Mouse (Mus musculus) hindbrain, embryonic 16.5 days (tissue): ENCODE data around the gene Ung. TPM values are rescaled to one million over a fixed set of nuclear protein-coding genes. Genes with fewer than 3 reads are reported as not detected.

Experiments
- ATAC-seq: fragments of 200-750 bp; cut with Nextera tagmentation; 2 replicates; pipeline ENCODE4 v1.8.0; 2017; ENCODE audit warnings: moderate TSS enrichment, moderate library complexity
- H3K27ac ChIP-seq: fragments of 300-500 bp; sonication (generic); 2 replicates; pipeline ENCODE4 v1.5.1; 2014; ENCODE audit warnings: low read depth, mild to moderate bottlenecking, control low read depth, low read length, moderate library complexity
- H3K27me3 ChIP-seq: fragments of 300-500 bp; sonication (generic); replicated peaks from 2 replicates; pipeline ENCODE4 v1.6.1; 2014; ENCODE audit warnings: low read length; ENCODE audit not compliant: control insufficient read depth, insufficient read depth
- H3K36me3 ChIP-seq: fragments of 300-500 bp; sonication (generic); 2 replicates; pipeline ENCODE4 v1.6.1; 2014; ENCODE audit warnings: mild to moderate bottlenecking, low read length, moderate library complexity, mixed read lengths; ENCODE audit not compliant: control insufficient read depth, insufficient read depth
- H3K4me1 ChIP-seq: fragments of 300-500 bp; sonication (generic); 2 replicates; pipeline ENCODE4 v1.6.1; 2014; ENCODE audit warnings: low read depth, low read length; ENCODE audit not compliant: control insufficient read depth, insufficient read depth
- H3K4me2 ChIP-seq: fragments of 300-500 bp; sonication (generic); 2 replicates; pipeline ENCODE4 v1.6.1; 2014; ENCODE audit warnings: mild to moderate bottlenecking, low read length, control low read depth, moderate library complexity
- H3K4me3 ChIP-seq: fragments of 300-500 bp; sonication (generic); 2 replicates; pipeline ENCODE4 v1.5.1; 2014; ENCODE audit warnings: mild to moderate bottlenecking, low read length, control low read depth, moderate library complexity
- H3K9ac ChIP-seq: fragments of 300-500 bp; sonication (generic); 2 replicates; pipeline ENCODE4 v1.6.1; 2014; ENCODE audit warnings: low read depth, mild to moderate bottlenecking, control low read depth, low read length, moderate library complexity
- H3K9me3 ChIP-seq: fragments of 300-500 bp; sonication (generic); 2 replicates; pipeline ENCODE4 v1.6.1; 2014; ENCODE audit warnings: mild to moderate bottlenecking, low read length, moderate library complexity; ENCODE audit not compliant: control insufficient read depth
- WGBS: fragments of 180-500 bp; shearing (Covaris S2); extraction: QIAGEN DNeasy Blood & Tissue Kit; methylation state at CpG from one replicate; pipeline ENCODE4 v1.1.7; 2014; 5-methylcytosine and 5-hydroxymethylcytosine counted together
- polyA plus RNA-seq: library from polyadenylated mRNA; unstranded; fragments of >200 nt; fragmentation: Nextera tagmentation; extraction: Ambion mirVana; gene quantifications from 2 replicates; pipeline ENCODE4 v1.2.1, GENCODE M21; 2015

The Ung gene
- polyA plus RNA-seq, 1 experiment from 2014 or later = 12.1 TPM

- no peaks in the 10 kb centered on the region for H3K9me3 ChIP-seq
- WGBS = 80% methylated on average over 1 of the region's 1 CpGs
- H3K36me3 ChIP-seq = peaks cover 24% of the 10 kb centered on the region
- no peak overlapping the region for H3K27ac ChIP-seq
- no peak overlapping the region for H3K9ac ChIP-seq
- no peak overlapping the region for H3K4me2 ChIP-seq
- H3K4me1 ChIP-seq = peaks cover 15% of the 10 kb centered on the region
- H3K27me3 ChIP-seq = no peaks in the 10 kb centered on the region
- no peak for ATAC-seq
- no peak overlapping the region for H3K4me3 ChIP-seq
Measured at GRCm38 (mm10) chr5:114102807-114103206, 27.4 kb upstream of the Ung start.

DNA sequence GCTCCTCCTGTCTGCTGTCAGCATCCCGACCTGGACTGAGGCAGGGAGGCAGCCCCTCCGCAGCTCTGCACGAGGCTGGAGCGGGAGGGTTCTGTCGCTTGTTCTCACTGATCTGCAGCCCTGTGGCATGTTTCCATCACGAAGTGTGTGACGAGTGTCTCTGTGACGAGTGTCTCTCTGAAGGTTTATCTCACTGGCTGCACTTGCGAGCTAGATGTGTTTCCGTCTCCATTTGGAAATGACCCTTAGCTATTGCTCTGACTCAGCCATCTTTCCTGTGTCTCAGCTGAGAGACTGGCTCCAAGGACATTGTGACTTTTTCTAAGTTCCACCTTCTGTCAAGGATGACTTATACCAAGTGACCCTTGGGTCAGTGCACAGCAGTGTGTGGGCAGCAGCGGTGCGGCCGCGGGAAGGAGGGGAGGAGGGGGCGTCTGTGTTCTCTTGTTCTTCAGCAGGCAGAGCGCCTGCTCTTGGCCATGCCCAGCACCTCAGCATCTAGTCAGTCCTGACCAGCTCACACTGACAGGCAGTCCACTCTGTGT lies 23.7 kb upstream of the Ung start:
- WGBS = 76% methylated on average over 16 of the region's 16 CpGs

GRCm38 (mm10) chr5:114113334-114113733 lies 16.9 kb upstream of the Ung start:
- Histone ChIP-seq H3K4me1 (no peaks in the 10 kb centered on the region), H3K27ac (no peak overlapping the region), H3K27me3 (no peaks in the 10 kb centered on the region), H3K36me3 (peaks cover 45% of the 10 kb centered on the region), H3K9ac (no peak overlapping the region), H3K9me3 (no peaks in the 10 kb centered on the region; the same call in 1 of the 2 replicates), H3K4me3 (no peak overlapping the region), H3K4me2 (no peak overlapping the region)
- 85% methylated on average over 6 of the region's 6 CpGs for WGBS
- no peak for ATAC-seq

More for the DNA sequence above, 23.7 kb upstream of the Ung start:
- Histone ChIP-seq H3K27ac (no peak overlapping the region), H3K36me3 (peaks cover 56% of the 10 kb centered on the region), H3K4me3 (no peak overlapping the region), H3K9me3 (no peaks in the 10 kb centered on the region; the same call in 1 of the 2 replicates), H3K27me3 (no peaks in the 10 kb centered on the region), H3K4me1 (peaks cover 2% of the 10 kb centered on the region; the same call in 1 of the 2 replicates), H3K4me2 (no peak overlapping the region), H3K9ac (no peak overlapping the region)
- no peak for ATAC-seq

GRCm38 (mm10) chr5:114115030-114115429 lies 15.2 kb upstream of the Ung start:
- Histone ChIP-seq H3K36me3 (peaks cover 30% of the 10 kb centered on the region), H3K9me3 (no peaks in the 10 kb centered on the region), H3K27me3 (no peaks in the 10 kb centered on the region), H3K27ac (no peak overlapping the region), H3K4me3 (no peak overlapping the region), H3K4me1 (no peaks in the 10 kb centered on the region), H3K4me2 (no peak overlapping the region), H3K9ac (no peak overlapping the region)
- no peak for ATAC-seq
- WGBS = 87% methylated on average over 5 of the region's 5 CpGs

DNA sequence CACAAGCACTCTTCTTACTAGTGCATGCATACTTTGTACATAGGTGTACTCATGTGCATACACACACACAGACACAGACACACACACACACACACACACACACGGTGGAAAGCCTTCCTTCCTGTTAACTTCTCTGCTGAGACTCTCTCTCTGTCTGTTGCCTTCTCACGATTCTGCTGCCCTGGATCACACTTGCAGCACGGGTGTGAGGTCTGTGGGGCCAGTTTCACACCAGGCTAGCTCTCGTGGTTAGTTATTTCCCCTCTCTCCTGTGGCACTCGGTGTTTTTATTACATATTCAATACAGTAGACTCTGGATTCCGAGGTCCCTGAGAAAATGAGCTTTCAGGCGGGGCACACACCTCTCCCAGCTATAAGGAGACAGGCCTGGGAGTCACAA lies 13.6 kb upstream of the Ung start:
- Histone ChIP-seq H3K27me3 (no peaks in the 10 kb centered on the region), H3K9me3 (no peaks in the 10 kb centered on the region), H3K4me1 (no peaks in the 10 kb centered on the region), H3K4me2 (no peak overlapping the region), H3K27ac (no peak overlapping the region), H3K36me3 (peaks cover 31% of the 10 kb centered on the region), H3K4me3 (no peak overlapping the region), H3K9ac (no peak overlapping the region)
- no peak for ATAC-seq
- WGBS = 87% methylated on average over 7 of the region's 7 CpGs

- Histone ChIP-seq H3K9ac (no peak overlapping the region), H3K27ac (no peak overlapping the region), H3K9me3 (no peaks in the 10 kb centered on the region), H3K4me1 (no peaks in the 10 kb centered on the region), H3K4me3 (no peak overlapping the region), H3K27me3 (no peaks in the 10 kb centered on the region), H3K4me2 (no peak overlapping the region), H3K36me3 (peaks cover 42% of the 10 kb centered on the region)
- ATAC-seq = no peak
- 87% methylated on average over 4 of the region's 4 CpGs for WGBS
Measured at GRCm38 (mm10) chr5:114119806-114120205, 10.4 kb upstream of the Ung start.

DNA sequence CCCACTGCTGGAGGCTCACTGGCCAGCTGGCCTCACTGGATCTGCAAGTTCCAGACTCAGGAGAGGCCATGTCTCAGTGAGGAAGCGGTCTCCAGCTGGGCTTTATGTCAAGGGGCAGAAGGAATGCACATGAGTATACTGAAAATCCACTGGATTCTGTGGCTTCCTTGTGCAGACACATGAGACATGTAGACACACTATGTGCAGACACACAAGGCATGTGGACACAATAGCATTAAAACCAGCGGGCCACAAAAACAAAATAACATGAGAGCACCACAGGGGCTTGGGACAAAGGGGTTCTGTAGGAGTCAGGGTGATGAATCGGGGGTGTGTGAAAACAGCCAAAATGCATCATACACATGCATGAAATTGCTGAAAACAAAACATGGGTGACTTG lies 4.2 kb upstream of the Ung start:
- H3K27ac ChIP-seq = no peak overlapping the region
- no peaks in the 10 kb centered on the region for H3K27me3 ChIP-seq

DNA sequence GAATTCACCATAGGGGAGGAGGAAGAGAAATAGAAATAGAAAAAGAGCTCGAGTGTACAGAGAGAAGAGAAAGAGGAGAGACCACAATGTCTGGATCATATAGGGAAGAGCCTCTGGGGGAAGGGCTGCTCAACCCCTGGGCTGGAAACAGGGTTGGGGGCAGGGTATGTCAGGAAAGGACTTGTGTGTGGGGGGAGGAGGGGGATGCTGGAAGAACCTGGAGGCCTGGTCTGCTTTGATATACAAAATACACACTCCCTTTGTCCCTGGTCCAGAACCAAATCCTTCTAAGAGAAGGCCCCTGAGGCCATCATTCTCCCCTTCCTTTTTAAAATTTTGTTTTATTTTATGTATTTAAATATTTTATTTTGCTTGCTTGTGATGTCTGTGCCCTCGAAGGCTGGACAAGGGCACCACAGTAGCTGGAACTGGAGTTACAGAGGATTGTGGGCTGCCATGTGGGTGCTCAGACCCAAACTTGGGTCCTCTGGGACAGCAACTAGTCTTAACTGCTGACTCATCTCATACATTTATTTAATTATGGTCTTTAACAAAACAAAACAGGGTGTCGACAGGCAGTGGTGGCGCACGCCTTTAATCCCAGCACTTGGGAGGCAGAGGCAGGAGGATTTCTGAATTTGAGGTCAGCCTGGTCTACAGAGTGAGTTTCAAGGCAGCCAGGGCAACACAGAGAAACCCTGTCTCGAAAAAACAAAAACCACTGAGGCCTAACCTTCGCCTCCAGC lies 3.5 kb upstream of the Ung start:
- Histone ChIP-seq H3K4me3 (no peak overlapping the region; the same call in 1 of the 2 replicates), H3K36me3 (peaks cover 25% of the 10 kb centered on the region), H3K27me3 (no peaks in the 10 kb centered on the region), H3K27ac (no peak overlapping the region), H3K9me3 (no peaks in the 10 kb centered on the region), H3K9ac (no peak overlapping the region; the same call in 1 of the 2 replicates), H3K4me1 (peaks cover 17% of the 10 kb centered on the region), H3K4me2 (peak overlapping the region; percentile 86)
- WGBS = 89% methylated on average over 7 of the region's 7 CpGs
- no peak for ATAC-seq

More for the DNA sequence above, 4.2 kb upstream of the Ung start:
- WGBS = 86% methylated on average over 3 of the region's 3 CpGs
- peaks cover 15% of the 10 kb centered on the region for H3K4me1 ChIP-seq
- H3K36me3 ChIP-seq = peaks cover 32% of the 10 kb centered on the region
- no peaks in the 10 kb centered on the region for H3K9me3 ChIP-seq
- H3K4me3 ChIP-seq = no peak overlapping the region
- no peak for ATAC-seq
- no peak overlapping the region for H3K9ac ChIP-seq
- H3K4me2 ChIP-seq = no peak overlapping the region
